Mouse (Mus musculus): Measurements from ENCODE around the gene Atp13a3.

Atp13a3 gene

GRCm38 (mm10) chr16:30412680-30413079 is 6.9 kb upstream of the Atp13a3 start:
- no peak for DNase-seq (ENCODE audit: low read depth, low spot score)

GRCm38 (mm10) chr16:30410914-30411313 is 5.1 kb upstream of the Atp13a3 start:
- DNase-seq (ENCODE audit: low read depth, low spot score), result no peak

DNA sequence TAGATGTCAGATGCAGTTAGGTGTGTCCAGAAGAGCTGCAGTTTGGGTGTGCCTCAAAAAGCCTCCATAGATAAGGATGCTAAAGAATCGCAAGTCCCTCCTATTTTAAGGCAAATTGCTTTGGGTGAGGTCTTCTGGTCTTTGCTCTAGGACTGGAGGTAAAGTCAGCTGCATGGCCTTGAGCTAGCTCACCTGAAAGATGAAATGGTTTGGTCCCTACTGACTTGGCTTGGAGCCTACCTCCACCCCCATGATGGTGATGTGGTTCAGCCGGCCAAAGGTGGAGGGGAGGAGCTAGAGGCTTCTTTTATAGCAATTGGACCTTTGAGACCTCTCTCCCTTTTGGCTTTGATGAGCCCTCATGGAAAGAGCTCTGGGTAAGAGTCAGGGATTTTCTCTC is 1.7 kb upstream of the Atp13a3 start:
- peak; percentile 73 for DNase-seq (ENCODE audit: low read depth, low spot score)

DNA sequence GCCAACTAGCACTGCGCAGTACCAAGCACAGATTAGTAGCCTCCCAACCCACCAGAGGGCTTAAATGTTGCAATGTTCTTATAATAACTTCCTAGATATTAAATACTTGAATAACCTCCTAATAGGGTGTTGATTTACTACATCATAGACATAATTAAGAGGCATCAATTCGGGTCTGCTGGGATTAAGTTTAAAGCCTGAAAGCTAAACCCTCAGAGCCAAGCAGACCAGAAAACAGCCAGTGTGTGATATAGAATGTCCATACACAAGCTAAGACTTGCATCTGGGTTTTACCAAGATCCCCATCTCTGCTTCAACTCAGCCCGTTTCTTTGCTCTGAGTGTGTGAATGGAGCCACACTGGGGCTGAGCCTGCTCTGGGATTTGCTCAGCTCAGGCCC is 2.2 kb downstream of the Atp13a3 start:
- no peak for DNase-seq (ENCODE audit: low read depth, low spot score)

GRCm38 (mm10) chr16:30397127-30398057 is 8.4 kb downstream of the Atp13a3 start:
- no peak for DNase-seq (ENCODE audit: low read depth, low spot score)

- no peak for DNase-seq (ENCODE audit: low read depth, low spot score)
These were observed 10.6 kb downstream of the Atp13a3 start for GRCm38 (mm10) chr16:30395136-30395535.

- peak; percentile 28 for DNase-seq (ENCODE audit: low read depth, low spot score)
These were observed 15.0 kb downstream of the Atp13a3 start for GRCm38 (mm10) chr16:30390650-30391340.

DNA sequence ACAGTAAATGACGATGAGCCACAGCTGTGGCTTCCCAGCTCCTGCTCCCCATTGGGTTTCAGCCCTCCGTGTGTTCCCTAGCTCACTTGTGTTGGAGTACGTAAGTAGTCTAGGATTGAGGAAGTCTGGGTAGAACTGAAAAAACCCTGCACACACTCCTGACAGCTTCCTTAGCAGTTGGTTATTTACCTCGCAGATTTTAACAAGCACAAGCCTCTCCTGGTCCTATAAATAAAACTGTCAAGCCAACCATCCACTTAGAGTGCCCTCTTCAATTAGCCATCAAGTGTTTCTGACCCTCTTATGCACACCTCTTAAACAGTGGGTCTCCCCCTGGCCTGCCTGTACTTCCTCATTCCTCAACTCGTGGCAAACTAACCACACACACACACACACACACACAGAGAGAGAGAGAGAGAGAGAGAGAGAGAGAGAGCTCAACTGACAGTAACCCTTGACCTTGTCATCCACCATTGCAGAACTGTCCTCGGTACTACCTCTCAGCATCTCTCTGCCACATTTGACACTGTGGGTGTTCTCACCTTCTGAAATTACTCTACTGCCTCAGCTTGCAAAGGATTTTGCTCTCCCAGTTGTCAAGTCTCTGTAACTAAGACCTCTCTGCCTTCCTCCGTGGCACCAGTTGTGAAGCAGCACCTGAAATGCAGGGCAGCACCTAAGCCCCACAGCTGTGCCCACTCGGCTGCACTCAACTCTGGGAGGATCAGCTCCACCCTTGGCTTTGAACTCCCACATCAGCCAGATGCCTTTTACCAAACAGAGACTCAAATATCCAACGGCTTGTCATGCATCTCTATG is 15.7 kb downstream of the Atp13a3 start:
- DNase-seq (ENCODE audit: low read depth, low spot score), result peak; percentile 23

GRCm38 (mm10) chr16:30389210-30389684 is 16.5 kb downstream of the Atp13a3 start:
- peak; percentile 81 for DNase-seq (ENCODE audit: low read depth, low spot score)

DNA sequence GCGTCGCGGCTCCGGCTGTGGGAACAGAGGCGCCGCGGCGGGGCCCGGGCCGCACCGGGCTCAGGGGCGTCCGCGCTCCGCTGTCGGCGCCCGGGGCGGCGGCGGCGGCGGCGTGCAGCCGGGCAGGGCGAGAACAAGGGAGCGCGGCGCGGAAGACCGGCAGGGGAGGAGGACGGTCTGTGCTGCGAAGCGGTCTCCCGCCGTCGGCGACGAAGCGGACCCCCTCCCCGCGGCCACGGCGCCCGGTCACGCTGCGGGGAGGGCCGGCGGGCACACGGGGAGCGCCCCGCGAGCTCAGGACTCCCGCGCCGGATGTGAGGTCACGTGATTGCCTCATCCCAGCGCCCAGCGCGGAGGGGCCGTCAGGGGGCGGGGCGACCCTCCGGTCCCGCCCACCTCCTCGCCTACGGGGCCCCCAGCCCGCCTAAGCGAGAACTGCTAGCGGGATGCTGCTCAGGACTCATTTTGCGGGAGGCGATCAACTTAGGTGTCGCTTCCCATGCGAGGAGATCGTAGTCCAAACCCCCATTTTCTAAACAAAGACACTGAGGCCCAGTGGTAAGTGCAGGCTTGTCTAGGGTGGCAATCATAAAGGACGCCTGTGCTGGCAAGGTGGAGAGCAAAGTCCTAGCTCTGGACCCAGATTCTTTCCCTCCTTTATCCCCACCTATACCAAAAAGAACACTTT is 17.1 kb downstream of the Atp13a3 start:
- DNase-seq (ENCODE audit: low read depth, low spot score), result peak; percentile 91

DNA sequence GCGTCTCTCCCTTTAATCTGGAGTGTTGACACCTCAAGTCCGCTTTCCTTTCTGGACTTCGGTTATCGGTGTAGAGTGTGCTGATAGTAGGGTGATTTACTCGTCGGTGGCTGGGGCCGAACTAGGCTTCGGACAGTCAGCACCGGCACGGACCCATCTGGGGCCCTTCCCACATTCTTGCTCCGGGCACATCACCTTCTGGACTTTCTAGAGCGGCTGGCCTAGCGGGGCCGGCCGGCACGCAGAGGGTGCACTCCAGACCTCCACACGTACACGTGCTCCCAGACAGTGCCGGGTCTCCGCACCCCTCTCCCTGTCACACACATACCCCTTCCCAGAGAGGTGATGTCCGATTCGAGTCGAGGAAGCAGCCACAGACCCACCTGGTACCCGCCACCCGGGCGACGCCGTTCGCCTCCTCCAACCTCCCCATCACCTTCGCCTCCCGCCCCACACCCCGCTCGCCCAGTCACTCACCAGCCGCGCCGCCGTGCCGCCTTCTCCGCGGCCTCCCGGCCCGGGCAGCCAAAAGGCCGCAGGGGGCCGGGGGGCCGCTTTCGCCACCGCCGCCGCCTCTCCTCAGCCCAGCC is 17.8 kb downstream of the Atp13a3 start:
- DNase-seq (ENCODE audit: low read depth, low spot score), result peak; percentile 65

DNA sequence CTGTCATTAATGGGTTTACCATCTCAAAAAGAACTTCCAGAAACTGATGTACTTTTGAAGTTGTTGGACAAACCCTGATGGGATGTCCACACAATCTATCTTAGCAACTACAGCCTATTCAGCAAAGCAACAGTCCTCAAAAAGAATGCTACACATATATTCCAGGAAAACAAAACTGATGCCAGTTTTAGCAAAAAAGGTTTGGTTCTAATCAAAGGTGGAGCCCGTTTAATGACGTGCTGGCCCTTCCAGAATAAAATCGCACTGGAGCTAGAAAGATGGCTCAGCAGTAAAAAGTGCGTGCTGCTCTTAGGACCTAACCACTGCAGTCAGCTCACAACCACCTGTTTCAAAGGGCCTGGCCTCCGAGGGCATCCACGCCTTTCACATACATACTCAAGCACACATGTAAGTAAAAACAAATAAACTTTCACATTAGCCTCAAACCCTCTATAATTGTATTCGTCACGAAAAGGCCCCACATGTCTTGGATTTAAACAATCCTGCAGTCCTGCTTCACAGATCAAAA is 18.8 kb downstream of the Atp13a3 start:
- DNase-seq (ENCODE audit: low read depth, low spot score), result no peak

DNA sequence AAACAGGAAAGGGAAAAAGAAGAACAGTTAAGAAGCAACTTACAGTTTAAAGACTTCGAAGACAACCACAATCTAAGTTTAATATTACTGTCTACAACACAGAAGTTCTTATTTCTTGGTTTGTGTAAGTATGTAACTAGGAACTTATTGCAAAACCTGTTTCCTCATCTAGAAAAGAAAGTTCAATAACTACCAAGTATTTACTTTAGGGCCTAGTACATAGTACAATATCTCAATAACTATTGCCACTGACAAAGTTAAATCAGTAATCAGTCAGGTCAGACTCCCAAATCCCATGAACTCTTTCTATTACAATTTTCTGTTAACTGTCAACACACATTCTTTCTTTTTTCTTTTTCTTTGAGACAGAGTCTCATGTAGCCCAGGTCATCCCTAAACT is 20.2 kb downstream of the Atp13a3 start:
- DNase-seq (ENCODE audit: low read depth, low spot score), result no peak

DNA sequence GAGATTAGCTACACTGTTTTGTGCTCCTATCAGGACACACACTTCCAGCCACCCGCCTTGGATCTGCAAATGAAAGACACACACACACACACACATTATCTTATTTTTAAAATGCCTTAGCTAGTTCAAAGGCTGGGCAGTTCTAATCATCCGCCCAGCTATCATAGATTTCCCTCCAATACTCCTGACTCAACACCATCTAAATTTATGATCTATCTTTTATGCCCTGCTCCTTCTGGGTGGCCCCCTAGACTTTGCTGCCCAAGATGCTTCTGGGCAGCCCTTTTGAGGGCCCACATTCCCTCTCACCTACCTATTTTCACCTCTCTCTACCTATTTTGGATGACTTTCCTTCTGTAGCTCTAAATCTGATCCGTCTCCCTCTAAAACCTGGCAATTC is 29.5 kb downstream of the Atp13a3 start:
- DNase-seq (ENCODE audit: low read depth, low spot score), result no peak

GRCm38 (mm10) chr16:30374927-30375326 is 30.8 kb downstream of the Atp13a3 start:
- no peak for DNase-seq (ENCODE audit: low read depth, low spot score)

DNA sequence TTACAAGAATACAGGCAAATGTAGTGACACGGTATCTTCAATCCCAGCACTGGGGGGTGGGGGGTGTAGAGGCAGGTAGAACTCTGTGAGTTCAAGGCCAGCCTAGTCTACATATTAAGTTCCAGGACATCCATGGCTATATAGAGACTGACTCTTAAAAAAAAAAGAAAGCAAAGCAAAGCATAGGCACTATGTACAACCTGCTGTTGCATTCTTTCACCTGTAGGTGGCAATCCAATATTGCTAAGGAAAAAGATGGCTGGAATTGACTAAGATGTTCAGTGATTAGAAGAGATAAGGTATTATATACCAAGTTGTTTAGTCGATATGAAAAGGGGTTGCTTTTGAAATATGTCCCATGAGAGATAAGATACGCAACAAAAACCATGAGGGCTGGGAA is 31.5 kb downstream of the Atp13a3 start:
- peak; percentile 67 for DNase-seq (ENCODE audit: low read depth, low spot score)

DNA sequence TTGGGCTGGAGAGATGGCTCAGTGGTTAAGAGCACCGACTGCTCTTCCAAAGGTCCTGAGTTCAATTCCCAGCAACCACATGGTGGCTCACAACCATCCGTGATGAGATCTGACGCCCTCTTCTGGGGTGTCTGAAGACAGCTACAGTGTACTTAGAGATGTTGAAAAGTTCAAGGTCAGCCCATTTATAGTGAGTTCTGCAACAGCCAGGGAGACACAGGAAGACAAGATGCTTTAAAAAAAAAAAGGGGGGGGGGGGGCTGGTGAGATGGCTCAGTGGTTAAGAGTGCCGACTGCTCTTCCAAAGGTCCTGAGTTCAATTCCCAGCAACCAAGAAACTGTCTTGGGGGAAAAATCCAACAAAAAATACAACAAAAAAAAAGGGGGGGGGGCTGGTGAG is 32.5 kb downstream of the Atp13a3 start:
- DNase-seq (ENCODE audit: low read depth, low spot score), result peak; percentile 61

GRCm38 (mm10) chr16:30367395-30367794 is 38.4 kb downstream of the Atp13a3 start:
- no peak for DNase-seq (ENCODE audit: low read depth, low spot score)

- no peak for DNase-seq (ENCODE audit: low read depth, low spot score)
These were observed 41.2 kb downstream of the Atp13a3 start for GRCm38 (mm10) chr16:30364604-30365003.

DNA sequence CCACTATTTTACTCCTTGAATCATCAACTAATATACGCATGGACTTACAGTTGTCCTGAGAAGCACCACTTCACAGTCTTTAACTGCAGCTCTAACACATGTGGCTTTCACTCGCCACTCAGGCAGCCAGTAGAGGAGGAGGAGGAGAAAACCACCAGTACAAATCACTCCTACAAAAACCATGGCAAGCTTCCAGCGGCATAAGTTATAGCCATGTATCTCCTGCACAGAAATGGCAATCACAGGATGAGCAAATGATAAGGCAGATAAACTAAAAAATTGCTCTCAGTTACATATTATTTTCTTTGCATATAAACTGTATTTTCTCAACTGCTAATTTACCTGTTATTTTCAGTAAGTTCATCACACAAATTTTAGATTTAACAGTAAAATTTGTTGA is 43.2 kb downstream of the Atp13a3 start:
- no peak for DNase-seq (ENCODE audit: low read depth, low spot score)

GRCm38 (mm10) chr16:30353489-30353888 is 52.3 kb downstream of the Atp13a3 start:
- DNase-seq (ENCODE audit: low read depth, low spot score), result peak; percentile 37

Measured in R1 (cell line).